Mouse (Mus musculus): ENCODE results near the gene Dnaaf3. TPM values are rescaled to one million over a fixed set of nuclear protein-coding genes. Genes with fewer than 3 reads are reported as not detected.
A peak's percentile ranks its signal among the peaks of the same experiment; 100 is the strongest.
"Not testable (repeated sequence)": the region's sequence is repeated elsewhere in the genome, so short reads cannot be mapped to it uniquely, and the experiment has no call there.

Dnaaf3 gene
- polyA plus RNA-seq, 1 experiment from 2014 or later: 0.95 TPM

DNA sequence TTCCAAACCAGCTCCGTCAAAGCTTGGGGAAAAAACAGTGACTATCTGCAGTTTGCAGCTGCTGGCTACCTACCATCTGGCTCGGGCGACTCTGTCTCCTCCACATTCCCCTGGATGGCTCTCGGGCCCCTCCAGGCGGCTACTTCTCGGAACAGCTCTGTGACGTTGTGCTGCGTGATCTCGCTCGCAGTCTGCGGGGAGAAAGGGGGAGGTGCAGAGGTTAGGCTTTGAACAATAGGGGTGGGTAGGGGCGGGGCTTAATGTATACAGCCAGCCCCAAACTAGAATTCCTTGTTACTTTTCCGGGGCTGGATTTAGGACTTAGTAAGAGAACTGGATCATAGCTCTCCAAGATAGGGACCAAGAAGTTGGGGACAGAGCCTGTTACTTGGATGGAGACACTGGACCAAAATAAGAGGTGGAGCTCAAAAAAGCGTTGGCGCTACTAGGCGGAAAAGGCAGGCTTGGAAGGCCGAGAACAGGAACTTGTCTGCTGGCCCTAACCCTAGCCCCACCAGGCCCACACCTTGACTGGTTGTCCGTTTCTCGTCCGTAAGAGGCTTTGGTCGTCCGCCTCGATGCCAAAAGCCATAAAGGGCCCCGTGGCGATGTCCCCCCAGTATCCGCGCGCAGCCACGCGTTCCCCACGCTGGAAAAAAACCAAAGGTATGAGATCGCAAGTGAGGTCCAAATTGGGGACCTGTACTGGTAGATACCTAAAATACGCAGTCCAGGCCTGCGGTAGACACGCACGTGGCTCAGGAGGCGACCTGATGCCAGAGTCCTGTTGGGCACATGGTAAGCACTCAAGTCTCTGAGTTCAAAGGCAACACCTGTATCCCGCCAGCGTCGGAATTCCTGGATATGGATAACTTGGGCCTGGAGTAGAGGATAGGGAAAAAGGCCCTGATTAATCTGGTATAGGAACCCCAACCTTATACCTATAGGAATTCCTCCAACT is 5.6 kb downstream of the Dnaaf3 start:
- H3K9me3 ChIP-seq (ENCODE audit: control insufficient read depth, low read length): no peaks in the 10 kb centered on the region
- no peaks in the 10 kb centered on the region for H3K36me3 ChIP-seq (ENCODE audit: control insufficient read depth, insufficient read depth, low read length)
- peak; percentile 92 for DNase-seq (ENCODE audit: low spot score)
- H3K9ac ChIP-seq (ENCODE audit: low read length): peak overlapping the region; percentile 46
- 23% methylated on average over 40 of the region's 40 CpGs for WGBS
- peak overlapping the region; percentile 32 for H3K4me2 ChIP-seq (ENCODE audit: low read depth)
- peak overlapping the region; percentile 20; the same call in 1 of the 2 replicates for H3K4me3 ChIP-seq (ENCODE audit: low read depth, low read length)
- H3K27me3 ChIP-seq (ENCODE audit: control insufficient read depth, insufficient read depth, low read length): 0 out of 2 replicates have a peak, but pooled peaks cover 3% of the 10 kb centered on the region
- ATAC-seq (ENCODE audit: insufficient read depth, low FRiP score, low TSS enrichment): peak; percentile 90
- H3K4me1 ChIP-seq (ENCODE audit: control insufficient read depth, insufficient read depth, low read length): no peaks in the 10 kb centered on the region
- no peak overlapping the region for H3K27ac ChIP-seq (ENCODE audit: low read depth, low read length)

DNA sequence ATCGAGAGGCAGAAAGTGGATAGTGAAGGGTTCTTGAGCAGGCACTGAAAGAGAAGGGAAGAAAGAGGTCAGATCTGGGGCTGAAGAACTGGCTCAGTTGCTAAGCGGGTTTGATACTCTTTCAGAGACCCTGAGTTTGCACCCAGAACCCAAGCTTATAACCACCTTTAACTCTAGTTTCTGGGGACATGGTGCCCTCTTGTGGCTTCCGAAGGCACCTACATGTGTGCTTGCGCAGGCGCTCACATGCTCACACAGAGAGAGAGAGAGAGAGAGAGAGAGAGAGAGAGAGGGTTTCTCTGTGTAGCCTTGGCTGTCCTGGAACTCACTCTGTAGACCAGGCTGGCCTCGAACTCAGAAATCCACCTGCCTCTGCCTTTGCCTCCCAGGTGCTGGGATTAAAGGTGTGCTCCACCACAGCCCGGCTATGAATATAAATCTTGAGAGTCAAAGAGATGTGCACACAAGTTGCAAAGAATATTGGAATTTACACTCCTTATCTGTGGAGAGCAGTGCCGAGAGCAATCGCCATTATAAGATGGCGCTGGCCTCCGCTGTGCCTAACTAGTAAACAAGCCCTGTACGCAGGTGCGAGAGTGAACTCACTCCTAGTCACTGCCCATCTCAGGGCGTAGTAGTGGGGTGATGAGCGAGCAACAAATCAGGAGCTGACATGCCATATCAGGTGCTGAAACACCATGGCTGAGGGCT is 7.9 kb downstream of the Dnaaf3 start, which contains the start of gene Tnni3:
TSS of gene Tnni3 (minus strand) at position 18 of the 711 bp plus-strand sequence.
- ATAC-seq (ENCODE audit: insufficient read depth, low FRiP score, low TSS enrichment) (0 out of 2 replicates have a peak, but pooled peaks have one; percentile 17), DNase-seq (ENCODE audit: low spot score) (peak; percentile 76)
- H3K27me3 ChIP-seq (ENCODE audit: control insufficient read depth, insufficient read depth, low read length); H3K36me3 ChIP-seq (ENCODE audit: control insufficient read depth, insufficient read depth, low read length); H3K4me1 ChIP-seq (ENCODE audit: control insufficient read depth, insufficient read depth, low read length); H3K4me2 ChIP-seq (ENCODE audit: low read depth); H3K9me3 ChIP-seq (ENCODE audit: control insufficient read depth, low read length); H3K4me3 ChIP-seq (ENCODE audit: low read depth, low read length); H3K27ac ChIP-seq (ENCODE audit: low read depth, low read length); H3K9ac ChIP-seq (ENCODE audit: low read length): not testable (repeated sequence)
- 69% methylated on average over 15 of the region's 15 CpGs for WGBS

- Histone ChIP-seq H3K9me3 (ENCODE audit: control insufficient read depth, low read length) (no peaks in the 10 kb centered on the region), H3K4me1 (ENCODE audit: control insufficient read depth, insufficient read depth, low read length) (no peaks in the 10 kb centered on the region), H3K9ac (ENCODE audit: low read length) (no peak overlapping the region), H3K27me3 (ENCODE audit: control insufficient read depth, insufficient read depth, low read length) (0 out of 2 replicates have a peak, but pooled peaks cover 3% of the 10 kb centered on the region), H3K4me2 (ENCODE audit: low read depth) (no peak overlapping the region), H3K36me3 (ENCODE audit: control insufficient read depth, insufficient read depth, low read length) (no peaks in the 10 kb centered on the region), H3K27ac (ENCODE audit: low read depth, low read length) (no peak overlapping the region), H3K4me3 (ENCODE audit: low read depth, low read length) (no peak overlapping the region)
- DNase-seq (ENCODE audit: low spot score) (peak; percentile 6), ATAC-seq (ENCODE audit: insufficient read depth, low FRiP score, low TSS enrichment) (no peak)
- 89% methylated on average over 33 of the region's 33 CpGs for WGBS
These were observed 8.8 kb downstream of the Dnaaf3 start for GRCm38 (mm10) chr7:4523205-4524130.

DNA sequence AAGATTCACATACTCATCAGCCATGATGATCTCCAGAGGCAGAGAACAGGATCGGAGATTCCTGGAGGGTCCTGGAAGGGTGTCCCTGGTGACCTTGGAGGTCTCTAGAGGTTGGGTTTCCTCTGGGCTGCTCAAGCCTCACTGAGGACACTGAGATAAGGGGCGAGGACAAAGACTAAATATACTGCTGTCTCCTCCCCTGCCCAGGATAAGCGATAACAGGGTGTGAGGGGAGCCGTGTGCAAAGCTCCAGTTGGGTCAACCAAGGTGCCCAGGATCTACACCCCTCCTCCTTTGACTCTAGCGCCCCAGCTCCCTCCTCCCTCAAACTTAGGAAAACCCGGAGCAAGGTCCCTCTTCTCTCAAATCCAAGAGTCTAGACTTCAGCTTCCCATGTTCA is 10.0 kb downstream of the Dnaaf3 start:
- Histone ChIP-seq H3K27me3 (ENCODE audit: control insufficient read depth, insufficient read depth, low read length) (0 out of 2 replicates have a peak, but pooled peaks cover 1% of the 10 kb centered on the region), H3K4me2 (ENCODE audit: low read depth) (no peak overlapping the region), H3K36me3 (ENCODE audit: control insufficient read depth, insufficient read depth, low read length) (no peaks in the 10 kb centered on the region), H3K9ac (ENCODE audit: low read length) (no peak overlapping the region), H3K4me1 (ENCODE audit: control insufficient read depth, insufficient read depth, low read length) (no peaks in the 10 kb centered on the region), H3K9me3 (ENCODE audit: control insufficient read depth, low read length) (no peaks in the 10 kb centered on the region), H3K4me3 (ENCODE audit: low read depth, low read length) (no peak overlapping the region), H3K27ac (ENCODE audit: low read depth, low read length) (no peak overlapping the region)
- ATAC-seq (ENCODE audit: insufficient read depth, low FRiP score, low TSS enrichment) (no peak), DNase-seq (ENCODE audit: low spot score) (no peak)
- 89% methylated on average over 6 of the region's 6 CpGs for WGBS

- no peaks in the 10 kb centered on the region for H3K9me3 ChIP-seq (ENCODE audit: control insufficient read depth, low read length)
- peak overlapping the region; percentile 40 for H3K4me2 ChIP-seq (ENCODE audit: low read depth)
- no peaks in the 10 kb centered on the region for H3K36me3 ChIP-seq (ENCODE audit: control insufficient read depth, insufficient read depth, low read length)
- WGBS: 32% methylated on average over 32 of the region's 32 CpGs
- DNase-seq (ENCODE audit: low spot score) (peak; percentile 46), ATAC-seq (ENCODE audit: insufficient read depth, low FRiP score, low TSS enrichment) (no peak)
- H3K9ac ChIP-seq (ENCODE audit: low read length): no peak overlapping the region
- H3K4me1 ChIP-seq (ENCODE audit: control insufficient read depth, insufficient read depth, low read length): no peaks in the 10 kb centered on the region
- H3K4me3 ChIP-seq (ENCODE audit: low read depth, low read length): peak overlapping the region; percentile 18; the same call in 1 of the 2 replicates
- no peaks in the 10 kb centered on the region for H3K27me3 ChIP-seq (ENCODE audit: control insufficient read depth, insufficient read depth, low read length)
- H3K27ac ChIP-seq (ENCODE audit: low read depth, low read length): no peak overlapping the region
These were observed 10.8 kb downstream of the Dnaaf3 start for GRCm38 (mm10) chr7:4521231-4522003.

DNA sequence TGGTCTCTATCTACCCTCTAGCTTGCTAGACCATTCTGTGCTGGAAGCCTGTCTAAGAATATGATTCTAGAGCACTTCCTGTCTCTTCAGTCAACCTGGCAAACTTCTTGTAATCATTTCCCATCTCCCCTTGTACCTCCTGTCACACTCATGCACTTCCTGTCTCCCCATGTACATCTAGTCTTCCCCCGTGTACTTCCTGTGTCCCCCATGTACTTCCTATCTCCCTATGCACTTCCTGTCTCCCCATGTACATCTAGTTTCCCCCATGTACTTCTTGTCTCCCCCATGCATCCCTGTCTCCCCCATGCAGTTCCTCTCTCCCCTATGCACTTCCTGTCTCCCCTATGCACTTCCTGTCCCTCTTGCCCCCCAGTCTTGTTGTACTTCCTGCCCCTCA is 13.8 kb downstream of the Dnaaf3 start:
- H3K4me2 ChIP-seq (ENCODE audit: low read depth): no peak overlapping the region
- ATAC-seq (ENCODE audit: insufficient read depth, low FRiP score, low TSS enrichment) (no peak), DNase-seq (ENCODE audit: low spot score) (no peak)
- H3K9ac ChIP-seq (ENCODE audit: low read length): no peak overlapping the region
- H3K36me3 ChIP-seq (ENCODE audit: control insufficient read depth, insufficient read depth, low read length): no peaks in the 10 kb centered on the region
- 78% methylated on average over 1 of the region's 1 CpGs for WGBS
- H3K4me3 ChIP-seq (ENCODE audit: low read depth, low read length): no peak overlapping the region
- no peak overlapping the region for H3K27ac ChIP-seq (ENCODE audit: low read depth, low read length)
- no peaks in the 10 kb centered on the region for H3K27me3 ChIP-seq (ENCODE audit: control insufficient read depth, insufficient read depth, low read length)
- H3K4me1 ChIP-seq (ENCODE audit: control insufficient read depth, insufficient read depth, low read length): no peaks in the 10 kb centered on the region
- H3K9me3 ChIP-seq (ENCODE audit: control insufficient read depth, low read length): no peaks in the 10 kb centered on the region

- H3K4me3 ChIP-seq (ENCODE audit: low read depth, low read length): no peak within 1 kb of the TSS
- H3K4me1 ChIP-seq (ENCODE audit: control insufficient read depth, insufficient read depth, low read length): no peaks in the 10 kb centered on the region
- 2% methylated on average over 4 of the region's 4 CpGs for WGBS
- DNase-seq (ENCODE audit: low spot score) (peak; percentile 45), ATAC-seq (ENCODE audit: insufficient read depth, low FRiP score, low TSS enrichment) (peak; percentile 32; the same call in 1 of the 2 replicates)
- H3K9ac ChIP-seq (ENCODE audit: low read length): no peak within 1 kb of the TSS
- no peaks in the 10 kb centered on the region for H3K9me3 ChIP-seq (ENCODE audit: control insufficient read depth, low read length)
- no peak within 1 kb of the TSS for H3K27ac ChIP-seq (ENCODE audit: low read depth, low read length)
- H3K36me3 ChIP-seq (ENCODE audit: control insufficient read depth, insufficient read depth, low read length): no peaks in the 10 kb centered on the region
- no peaks in the 10 kb centered on the region for H3K27me3 ChIP-seq (ENCODE audit: control insufficient read depth, insufficient read depth, low read length)
- H3K4me2 ChIP-seq (ENCODE audit: low read depth): no peak within 1 kb of the TSS
These were observed 15.8 kb downstream of the Dnaaf3 start, which contains the start of gene Tnnt1 for GRCm38 (mm10) chr7:4516332-4517050. TSS of gene Tnnt1 (minus strand) at chr7:4516382.
